Mouse (Mus musculus) small intestine, adult 2 months (tissue): ENCODE measurements around the gene Gm5615. TPM values are rescaled to one million over a fixed set of nuclear protein-coding genes. Genes with fewer than 3 reads are reported as not detected.

Experiments used
- H3K27ac ChIP-seq: fragments of 200-500 bp; 2 replicates; pipeline ENCODE4 v1.5.1; 2012; ENCODE audit warnings: low read depth, low read length, control low read depth, inconsistent platforms; ENCODE audit not compliant: insufficient read depth
- H3K27me3 ChIP-seq: fragments of 200-500 bp; 2 replicates; pipeline ENCODE4 v1.6.1; 2012; ENCODE audit warnings: mild to moderate bottlenecking, moderate library complexity, low read length, inconsistent platforms; ENCODE audit not compliant: control insufficient read depth, insufficient read depth
- H3K36me3 ChIP-seq: fragments of 200-500 bp; 2 replicates; pipeline ENCODE4 v1.6.1; 2012; ENCODE audit warnings: mild to moderate bottlenecking, low read length, control low read depth, inconsistent platforms; ENCODE audit not compliant: control insufficient read depth, insufficient read depth
- H3K4me1 ChIP-seq: fragments of 200-500 bp; 2 replicates; pipeline ENCODE4 v1.6.1; 2012; ENCODE audit warnings: low read length, inconsistent platforms, mixed read lengths; ENCODE audit not compliant: control insufficient read depth, insufficient read depth, insufficient read length
- H3K4me3 ChIP-seq: fragments of 200-500 bp; 2 replicates; pipeline ENCODE4 v1.5.1; 2012; ENCODE audit warnings: low read depth, mild to moderate bottlenecking, control low read depth, inconsistent platforms, low read length, moderate library complexity
- CTCF ChIP-seq: fragments of 200-500 bp; IDR thresholded peaks from 2 replicates; pipeline ENCODE4 v1.5.1; 2012; ENCODE audit warnings: low read depth, mild to moderate bottlenecking, control low read depth, inconsistent platforms, low read length, moderate library complexity, mixed read lengths; ENCODE audit not compliant: insufficient replicate concordance, insufficient read length; ENCODE audit errors: extremely low read depth
- POLR2A ChIP-seq: fragments of 200-500 bp; IDR thresholded peaks from 2 replicates; pipeline ENCODE4 v1.6.1; 2012; ENCODE audit warnings: low read depth, mild to moderate bottlenecking, control low read depth, inconsistent platforms, low read length, moderate library complexity
- WGBS: fragments of 180-500 bp; shearing (Covaris S2); methylation state at CpG from one replicate; pipeline ENCODE4 v1.1.7; 2018; 5-methylcytosine and 5-hydroxymethylcytosine counted together
- polyA plus RNA-seq: library from polyadenylated mRNA; depleted of rRNA; stranded (reverse); fragments of >200 nt; gene quantifications from 2 replicates; pipeline ENCODE4 v1.2.3, GENCODE M21; 2012; rRNA removed

Gene Gm5615
- polyA plus RNA-seq, result not detected in 2 replicates

- no peak within 1 kb of the TSS for H3K4me3 ChIP-seq
- H3K36me3 ChIP-seq, result no peaks in the 10 kb centered on the region
- no peaks in the 10 kb centered on the region for H3K4me1 ChIP-seq
- H3K27ac ChIP-seq, result no peak within 1 kb of the TSS
- 91% methylated on average over 2 of the region's 2 CpGs for WGBS
- no peaks in the 10 kb centered on the region for H3K27me3 ChIP-seq
- TF ChIP-seq CTCF, result no peak
- no peak for TF ChIP-seq POLR2A
Measured at GRCm38 (mm10) chr9:36541863-36542262, at the start of gene Gm5615. TSS of gene Gm5615 (minus strand) at chr9:36541963.

GRCm38 (mm10) chr9:36582535-36582934 is 40.8 kb upstream of the Gm5615 start, which contains the start of gene Gm17689:
TSS of gene Gm17689 (minus strand) at chr9:36582635.
- 61% methylated on average over 1 of the region's 1 CpGs for WGBS
- TF ChIP-seq CTCF, result no peak
- no peak for TF ChIP-seq POLR2A
- no peak within 1 kb of the TSS for H3K27ac ChIP-seq
- no peaks in the 10 kb centered on the region for H3K4me1 ChIP-seq
- H3K4me3 ChIP-seq, result no peak within 1 kb of the TSS
- no peaks in the 10 kb centered on the region for H3K27me3 ChIP-seq
- H3K36me3 ChIP-seq, result no peaks in the 10 kb centered on the region

GRCm38 (mm10) chr9:36504211-36504610 is 37.6 kb downstream of the Gm5615 start:
- no peaks in the 10 kb centered on the region for H3K27me3 ChIP-seq
- H3K4me1 ChIP-seq, result no peaks in the 10 kb centered on the region
- H3K27ac ChIP-seq, result no peak overlapping the region
- no peaks in the 10 kb centered on the region for H3K36me3 ChIP-seq
- TF ChIP-seq CTCF, result no peak
- no peak for TF ChIP-seq POLR2A
- no peak overlapping the region for H3K4me3 ChIP-seq
- WGBS, result 82% methylated on average over 5 of the region's 5 CpGs

DNA sequence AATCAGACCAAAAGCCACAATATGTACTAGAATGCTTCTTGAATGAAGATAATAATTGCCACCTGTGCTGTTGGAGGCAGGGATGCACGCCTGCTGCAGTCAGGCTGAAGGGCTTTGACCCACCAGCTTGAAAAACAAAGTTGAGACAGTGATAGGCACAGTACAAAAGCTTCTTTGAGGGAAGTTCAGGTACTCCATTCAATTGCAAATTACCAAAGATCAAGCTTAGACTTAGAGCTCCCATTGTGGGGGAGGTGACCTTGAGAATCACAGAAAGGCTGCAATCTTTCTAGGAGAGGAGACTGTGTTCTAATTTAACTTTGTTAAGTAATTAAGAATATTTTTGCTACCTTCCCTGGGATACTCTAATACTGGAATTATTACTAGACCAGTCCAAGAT is 45.9 kb downstream of the Gm5615 start:
- WGBS, result 42% methylated on average over 1 of the region's 1 CpGs

DNA sequence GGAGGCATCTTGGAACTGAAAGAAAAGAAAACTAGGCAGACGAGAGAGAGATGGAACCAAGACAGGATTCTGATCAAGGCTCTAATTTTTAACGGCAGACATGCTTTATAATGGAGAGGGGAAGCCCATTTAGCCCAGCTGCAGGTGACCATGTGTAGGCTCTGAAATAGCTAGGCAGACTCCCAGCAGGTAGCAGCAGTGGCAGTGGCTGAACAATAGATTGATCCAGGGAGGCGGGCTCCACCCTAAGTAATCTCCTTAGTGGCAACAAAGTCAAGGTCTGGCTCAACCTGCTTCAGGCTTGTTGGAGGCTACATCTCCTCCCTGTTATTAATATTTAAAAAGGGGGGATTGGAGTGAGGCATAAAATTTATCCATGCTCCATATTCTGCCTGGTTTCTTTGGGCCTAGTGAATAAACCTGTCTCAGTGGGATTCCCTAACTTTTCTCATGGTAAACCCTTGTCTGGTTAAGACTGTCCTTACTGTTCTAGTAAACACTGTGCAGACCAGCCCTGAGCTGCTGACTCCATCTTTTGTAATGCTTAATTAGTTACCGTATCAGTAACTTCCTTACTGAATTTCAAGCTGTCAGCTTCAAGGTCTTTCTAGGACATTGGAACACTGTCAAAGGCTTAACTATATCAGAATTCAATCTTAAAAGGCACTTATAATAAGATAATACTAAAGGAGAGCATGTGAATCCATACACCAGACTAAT is 47.1 kb downstream of the Gm5615 start:
- H3K27me3 ChIP-seq, result no peaks in the 10 kb centered on the region
- H3K36me3 ChIP-seq, result no peaks in the 10 kb centered on the region
- no peak overlapping the region for H3K4me3 ChIP-seq
- H3K27ac ChIP-seq, result no peak overlapping the region
- 86% methylated on average over 4 of the region's 4 CpGs for WGBS
- TF ChIP-seq POLR2A (no peak), CTCF (no peak)
- no peaks in the 10 kb centered on the region for H3K4me1 ChIP-seq

More for the DNA sequence above, 45.9 kb downstream of the Gm5615 start:
- Histone ChIP-seq H3K27ac (no peak overlapping the region), H3K4me1 (no peaks in the 10 kb centered on the region), H3K27me3 (no peaks in the 10 kb centered on the region), H3K36me3 (no peaks in the 10 kb centered on the region), H3K4me3 (no peak overlapping the region)
- no peak for TF ChIP-seq CTCF
- no peak for TF ChIP-seq POLR2A

Other genes with a start within 250 kb of the Gm5615 start
- not detected in 2 replicates for gene Gm7257, start 110.1 kb downstream of the Gm5615 start, polyA plus RNA-seq
- gene Gm9513, start 66.3 kb downstream of the Gm5615 start, polyA plus RNA-seq, result not detected in 2 replicates
- not detected in 2 replicates for gene Gm17689, start 40.7 kb upstream of the Gm5615 start, polyA plus RNA-seq
- gene A630095E13Rik, start 101.4 kb upstream of the Gm5615 start, polyA plus RNA-seq, result not detected in 2 replicates
- gene Acrv1, start 151.3 kb upstream of the Gm5615 start, polyA plus RNA-seq, result not detected in 2 replicates
- 0.41 and 0.42 TPM in 2 replicates for gene Chek1, start 185.1 kb upstream of the Gm5615 start, polyA plus RNA-seq
- gene Stt3a, start 225.7 kb upstream of the Gm5615 start, polyA plus RNA-seq, result 37.7 and 73.2 TPM in 2 replicates